Mouse (Mus musculus) bone marrow, adult 2 months (tissue): ENCODE results near the gene Tnp2. TPM values are rescaled to one million over a fixed set of nuclear protein-coding genes. Genes with fewer than 3 reads are reported as not detected.

Source experiments
- H3K27ac ChIP-seq: fragments of 200-500 bp; 2 replicates; pipeline ENCODE4 v1.5.1; 2012; ENCODE audit warnings: low read depth, mild to moderate bottlenecking, control low read depth, inconsistent platforms, low read length; ENCODE audit not compliant: control insufficient read depth, poor library complexity, insufficient read depth
- H3K4me1 ChIP-seq: fragments of 200-500 bp; 2 replicates; pipeline ENCODE4 v1.6.1; 2011; ENCODE audit warnings: low read length; ENCODE audit not compliant: control insufficient read depth, insufficient read depth
- H3K4me3 ChIP-seq: fragments of 200-500 bp; replicated peaks from 2 replicates; pipeline ENCODE3; 2011; ENCODE audit warnings: mild to moderate bottlenecking, low read depth, low read length, control low read depth; ENCODE audit not compliant: control insufficient read depth
- CTCF ChIP-seq: fragments of 200-500 bp; IDR thresholded peaks from 2 replicates; pipeline ENCODE4 v1.5.1; 2011; ENCODE audit warnings: low read length, control low read depth; ENCODE audit not compliant: control insufficient read depth, insufficient read depth
- POLR2A ChIP-seq: fragments of 200-500 bp; IDR thresholded peaks from 2 replicates; pipeline ENCODE4 v1.6.1; 2011; ENCODE audit warnings: low read depth, mild to moderate bottlenecking, control low read depth, low read length, borderline replicate concordance; ENCODE audit not compliant: control insufficient read depth
- WGBS: fragments of 180-500 bp; shearing (Covaris S2); methylation state at CpG from one replicate; pipeline ENCODE4 v1.1.7; 2018; 5-methylcytosine and 5-hydroxymethylcytosine counted together
- polyA plus RNA-seq: library from polyadenylated mRNA; stranded (reverse); fragments of >200 nt; gene quantifications from 2 replicates; pipeline ENCODE4 v1.2.4, GENCODE M21; 2011; ENCODE audit warnings: low replicate concordance; ENCODE audit not compliant: missing spikeins, insufficient read depth, insufficient read length

The Tnp2 gene
- polyA plus RNA-seq, 1 experiment: not detected

GRCm38 (mm10) chr16:10782377-10783151, 5.9 kb downstream of the Tnp2 start:
- peak overlapping the region; percentile 34; the same call in 1 of the 2 replicates for H3K27ac ChIP-seq
- TF ChIP-seq CTCF (no peak), POLR2A (no peak)
- H3K4me1 ChIP-seq: peaks cover 6% of the 10 kb centered on the region
- 32% methylated on average over 6 of the region's 6 CpGs for WGBS
- no peak overlapping the region for H3K4me3 ChIP-seq

- 61% methylated on average over 9 of the region's 9 CpGs for WGBS
- no peak for TF ChIP-seq POLR2A
- TF ChIP-seq CTCF: no peak
- H3K4me3 ChIP-seq: no peak overlapping the region
- no peak overlapping the region for H3K27ac ChIP-seq
- peaks cover 3% of the 10 kb centered on the region for H3K4me1 ChIP-seq
These were observed 6.5 kb downstream of the Tnp2 start for GRCm38 (mm10) chr16:10781862-10782371.

- TF ChIP-seq CTCF (no peak), POLR2A (no peak)
These were observed 7.8 kb downstream of the Tnp2 start for GRCm38 (mm10) chr16:10780631-10781120.

GRCm38 (mm10) chr16:10777579-10778160, 10.8 kb downstream of the Tnp2 start:
- TF ChIP-seq POLR2A (no peak), CTCF (no peak)
- Histone ChIP-seq H3K4me3 (no peak overlapping the region), H3K4me1 (peaks cover 2% of the 10 kb centered on the region), H3K27ac (no peak overlapping the region)
- 75% methylated on average over 5 of the region's 5 CpGs for WGBS

More at GRCm38 (mm10) chr16:10780631-10781120, 7.8 kb downstream of the Tnp2 start:
- H3K4me3 ChIP-seq: no peak overlapping the region
- no peak overlapping the region for H3K27ac ChIP-seq
- peaks cover 3% of the 10 kb centered on the region for H3K4me1 ChIP-seq
- WGBS: 74% methylated on average over 5 of the region's 5 CpGs

- H3K4me1 ChIP-seq: peaks cover 4% of the 10 kb centered on the region
- 72% methylated on average over 7 of the region's 7 CpGs for WGBS
- H3K4me3 ChIP-seq: no peak overlapping the region
- TF ChIP-seq CTCF: no peak
- TF ChIP-seq POLR2A: no peak
- H3K27ac ChIP-seq: no peak overlapping the region
These were observed 12.1 kb downstream of the Tnp2 start for GRCm38 (mm10) chr16:10776322-10776721.

- H3K27ac ChIP-seq: peak overlapping the region; percentile 25; the same call in 1 of the 2 replicates
- 21% methylated on average over 4 of the region's 4 CpGs for WGBS
- no peak overlapping the region for H3K4me3 ChIP-seq
- TF ChIP-seq CTCF: no peak
- TF ChIP-seq POLR2A: no peak
- peaks cover 9% of the 10 kb centered on the region for H3K4me1 ChIP-seq
These were observed 13.7 kb downstream of the Tnp2 start for GRCm38 (mm10) chr16:10774726-10775125.

GRCm38 (mm10) chr16:10773543-10773942, 14.9 kb downstream of the Tnp2 start:
- Histone ChIP-seq H3K4me3 (no peak overlapping the region), H3K4me1 (peaks cover 11% of the 10 kb centered on the region), H3K27ac (no peak overlapping the region)
- WGBS: 89% methylated on average over 8 of the region's 8 CpGs
- TF ChIP-seq POLR2A (no peak), CTCF (no peak)
